Mouse (Mus musculus) spleen, adult 2 months (tissue): Measurements from ENCODE around the gene Fyb.

ENCODE experiments used
- CTCF ChIP-seq: fragments of 200-500 bp; IDR thresholded peaks from 2 replicates; pipeline ENCODE4 v1.5.1; 2011; ENCODE audit warnings: mild to moderate bottlenecking, inconsistent platforms; ENCODE audit not compliant: insufficient read depth, insufficient read length, insufficient replicate concordance; ENCODE audit errors: extremely low read depth
- POLR2A ChIP-seq: fragments of 200-500 bp; IDR thresholded peaks from 2 replicates; pipeline ENCODE4 v1.6.1; 2011; ENCODE audit warnings: low read depth, low read length, inconsistent platforms

DNA sequence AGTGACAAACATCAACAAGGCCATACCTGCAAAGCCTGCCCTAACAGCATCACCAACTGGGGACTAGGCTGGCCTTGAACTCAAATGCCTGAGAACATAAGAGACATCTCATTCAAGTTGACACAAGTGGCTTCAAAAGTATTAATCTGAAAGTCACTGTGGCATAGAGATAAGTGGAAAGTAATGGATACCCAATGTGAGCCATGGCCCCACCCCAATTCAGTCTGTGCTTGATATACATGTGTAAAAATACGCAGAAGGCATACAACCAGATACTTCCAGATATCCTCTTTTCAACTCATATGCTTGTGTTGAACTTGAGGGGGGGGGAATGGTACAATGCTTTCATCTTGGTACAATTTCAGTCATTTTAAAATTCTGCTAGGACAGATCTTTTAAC lies 124.4 kb downstream of the Fyb start:
- no peak for TF ChIP-seq POLR2A
- TF ChIP-seq CTCF: no peak
